Mouse (Mus musculus) frontal cortex, adult 2 months (tissue): Measurements from ENCODE around the gene Pitpnb. TPM values are rescaled to one million over a fixed set of nuclear protein-coding genes. Genes with fewer than 3 reads are reported as not detected.

Experiments
- DNase-seq, 2 experiments: peaks; one replicate each; pipeline ENCODE4 v3.0.0; 2022; ENCODE audit warnings: low spot score in 1 of 2; ENCODE audit errors: extremely low spot score in 1 of 2
- polyA plus RNA-seq: library from polyadenylated mRNA; depleted of rRNA; stranded (reverse); fragments of >200 nt; gene quantifications from 2 replicates; pipeline ENCODE4 v1.2.3, GENCODE M21; 2012

The Pitpnb gene
- polyA plus RNA-seq, 1 experiment = 68.4 TPM

- peak in 1 of 2 experiments; percentile 53 for DNase-seq
Observed at GRCm38 (mm10) chr5:111394198-111395053, 63.9 kb downstream of the Pitpnb start.

GRCm38 (mm10) chr5:111395771-111396170, 65.2 kb downstream of the Pitpnb start:
- DNase-seq = no peak

- no peak for DNase-seq
Observed at GRCm38 (mm10) chr5:111396199-111396598, 65.6 kb downstream of the Pitpnb start.

GRCm38 (mm10) chr5:111398471-111398870, 67.9 kb downstream of the Pitpnb start:
- DNase-seq = no peak

- DNase-seq = no peak
Observed at GRCm38 (mm10) chr5:111399271-111399670, 68.7 kb downstream of the Pitpnb start.

GRCm38 (mm10) chr5:111401879-111402650, 71.5 kb downstream of the Pitpnb start:
- no peak for DNase-seq

- DNase-seq = no peak
Observed at GRCm38 (mm10) chr5:111402651-111402996, 72.1 kb downstream of the Pitpnb start.

- no peak for DNase-seq
Observed at GRCm38 (mm10) chr5:111404721-111405120, 74.2 kb downstream of the Pitpnb start.

- DNase-seq = no peak
Observed at GRCm38 (mm10) chr5:111408470-111409105, 78.0 kb downstream of the Pitpnb start.

GRCm38 (mm10) chr5:111409412-111410044, 79.0 kb downstream of the Pitpnb start:
- peak in 1 of 2 experiments; percentile 59 for DNase-seq

- DNase-seq = no peak
Observed at GRCm38 (mm10) chr5:111410665-111411064, 80.1 kb downstream of the Pitpnb start.

- DNase-seq = peak; percentile 59 to 91
Observed at GRCm38 (mm10) chr5:111414192-111414591, 83.6 kb downstream of the Pitpnb start.

- DNase-seq = no peak
Observed at GRCm38 (mm10) chr5:111414770-111415249, 84.2 kb downstream of the Pitpnb start.

- no peak for DNase-seq
Observed at GRCm38 (mm10) chr5:111415575-111415974, 85.0 kb downstream of the Pitpnb start.

GRCm38 (mm10) chr5:111416048-111416447, 85.5 kb downstream of the Pitpnb start:
- no peak for DNase-seq

GRCm38 (mm10) chr5:111416591-111417374, 86.2 kb downstream of the Pitpnb start, which contains the start of gene Mn1:
Gene Mn1, plus strand, starts transcription at chr5:111417362.
- peak; percentile 71 to 92 for DNase-seq

- DNase-seq = no peak
Observed at GRCm38 (mm10) chr5:111417378-111418131, 87.0 kb downstream of the Pitpnb start.

- DNase-seq = no peak
Observed at GRCm38 (mm10) chr5:111418202-111419120, 87.9 kb downstream of the Pitpnb start.
